Comparison of ENCODE assay signal across 23 mouse cellular contexts in genomic region chr4:97431239-97431638, GRCm38 (mm10).
A peak's percentile ranks its signal among the peaks of the same experiment; 100 is the strongest.
DNase-seq lines count a peak whose midpoint lies in the region; ATAC-seq lines count a peak whose summit lies in the region.
"Had no signal": no experiment of that assay in that cellular context is flagged by ENCODE, and none has a peak within 500 bp of the region (broad histone marks: within the 10 kb centered on the region; RNA-seq: fewer than 3 reads in every experiment).

No protein-coding gene starts in this region.

- ATAC-seq in forebrain, embryonic 14.5 days, result no peak
- ATAC-seq in forebrain, embryonic 11.5 days (replicated peaks; ENCODE audit: low FRiP score), result no peak
- peak; percentile 52; the same call in 1 of the 2 replicates for ATAC-seq in hindbrain, embryonic 16.5 days
- ATAC-seq in hindbrain, embryonic 12.5 days (ENCODE audit: low FRiP score), result no peak
- ATAC-seq in midbrain, embryonic 12.5 days (ENCODE audit: low FRiP score, low read depth), result peak; percentile 60
- no peak for ATAC-seq in midbrain, embryonic 16.5 days
- no peak for ATAC-seq in midbrain, embryonic 14.5 days (ENCODE audit: low FRiP score, low TSS enrichment)
- ATAC-seq: activated CD4-positive, CD25-positive, alpha-beta regulatory T cell, adult 4 months; forebrain, embryonic 13.5 days; intestine, postnatal 0 days had no signal

- H3K9ac ChIP-seq in forebrain, embryonic 14.5 days (ENCODE audit: low read length), result no peak overlapping the region
- H3K9ac ChIP-seq in forebrain, embryonic 11.5 days (ENCODE audit: low read length), result no peak overlapping the region
- no peak overlapping the region for H3K9ac ChIP-seq in hindbrain, embryonic 16.5 days (ENCODE audit: low read depth, low read length)
- no peak overlapping the region for H3K9ac ChIP-seq in hindbrain, embryonic 12.5 days
- H3K9ac ChIP-seq in midbrain, embryonic 12.5 days (replicated peaks), result no peak overlapping the region
- no peak overlapping the region for H3K9ac ChIP-seq in midbrain, embryonic 16.5 days (ENCODE audit: low read depth, low read length)
- H3K9ac ChIP-seq in midbrain, embryonic 14.5 days (replicated peaks; ENCODE audit: low read length), result no peak overlapping the region
- H3K9ac ChIP-seq: embryonic facial prominence, embryonic 13.5 days; forebrain, embryonic 13.5 days had no signal

- H3K4me3 ChIP-seq in forebrain, embryonic 14.5 days (ENCODE audit: low read depth, low read length), result no peak overlapping the region
- H3K4me3 ChIP-seq in forebrain, embryonic 11.5 days (ENCODE audit: low read depth, low read length), result no peak overlapping the region
- H3K4me3 ChIP-seq in hindbrain, embryonic 16.5 days (ENCODE audit: low read length), result no peak overlapping the region
- H3K4me3 ChIP-seq in hindbrain, embryonic 12.5 days, result no peak overlapping the region
- no peak overlapping the region for H3K4me3 ChIP-seq in midbrain, embryonic 12.5 days
- H3K4me3 ChIP-seq in midbrain, embryonic 16.5 days (ENCODE audit: low read depth, low read length), result no peak overlapping the region
- no peak overlapping the region for H3K4me3 ChIP-seq in midbrain, embryonic 14.5 days (replicated peaks; ENCODE audit: low read depth, low read length)
- H3K4me3 ChIP-seq: embryonic facial prominence, embryonic 10.5 days; embryonic facial prominence, embryonic 13.5 days; erythroblast, embryonic 14.5 days; forebrain, embryonic 13.5 days had no signal

- 28% methylated on average over 2 of the region's 2 CpGs for WGBS in forebrain, embryonic 14.5 days
- 54% methylated on average over 2 of the region's 2 CpGs for WGBS in forebrain, embryonic 11.5 days
- 40% methylated on average over 2 of the region's 2 CpGs for WGBS in hindbrain, embryonic 16.5 days
- WGBS in hindbrain, embryonic 12.5 days, result 44% methylated on average over 2 of the region's 2 CpGs
- WGBS in midbrain, embryonic 12.5 days, result 41% methylated on average over 2 of the region's 2 CpGs
- WGBS in midbrain, embryonic 16.5 days, result 26% methylated on average over 2 of the region's 2 CpGs
- 28% methylated on average over 2 of the region's 2 CpGs for WGBS in midbrain, embryonic 14.5 days

- H3K4me2 ChIP-seq in forebrain, embryonic 14.5 days (ENCODE audit: low read length), result no peak overlapping the region
- no peak overlapping the region for H3K4me2 ChIP-seq in forebrain, embryonic 11.5 days (ENCODE audit: low read depth, low read length, severe bottlenecking)
- H3K4me2 ChIP-seq in hindbrain, embryonic 16.5 days (ENCODE audit: low read length), result no peak overlapping the region
- H3K4me2 ChIP-seq in hindbrain, embryonic 12.5 days (replicated peaks), result no peak overlapping the region
- H3K4me2 ChIP-seq in midbrain, embryonic 12.5 days (replicated peaks), result no peak overlapping the region
- H3K4me2 ChIP-seq in midbrain, embryonic 16.5 days (ENCODE audit: low read length), result no peak overlapping the region
- no peak overlapping the region for H3K4me2 ChIP-seq in midbrain, embryonic 14.5 days (ENCODE audit: low read length)
- H3K4me2 ChIP-seq: embryonic facial prominence, embryonic 13.5 days; forebrain, embryonic 13.5 days; heart, embryonic 11.5 days had no signal

- peak; percentile 26 for DNase-seq in forebrain, embryonic 14.5 days (ENCODE audit: low spot score)
- DNase-seq in forebrain, embryonic 11.5 days (ENCODE audit: low spot score), result no peak
- peak; percentile 33 for DNase-seq in midbrain, embryonic 14.5 days
- DNase-seq in urinary bladder, postnatal 4 days (ENCODE audit: low spot score in 2 of 2), result no peak
- DNase-seq: adrenal gland, adult 8-10 months; adrenal gland, postnatal 25 days; cerebellum, adult 11 months; cerebellum, adult 2 months; cerebellum, adult 9-11 months; cerebellum, postnatal 25 days; gastrocnemius, postnatal 10 days; heart, adult 11 months had no signal

- H3K27ac ChIP-seq in forebrain, embryonic 14.5 days (ENCODE audit: low read depth, low read length), result no peak overlapping the region
- H3K27ac ChIP-seq in forebrain, embryonic 11.5 days (ENCODE audit: low read depth, low read length), result no peak overlapping the region
- H3K27ac ChIP-seq in hindbrain, embryonic 16.5 days (ENCODE audit: low read depth, low read length), result no peak overlapping the region
- no peak overlapping the region for H3K27ac ChIP-seq in hindbrain, embryonic 12.5 days
- no peak overlapping the region for H3K27ac ChIP-seq in midbrain, embryonic 12.5 days (replicated peaks)
- H3K27ac ChIP-seq in midbrain, embryonic 16.5 days (ENCODE audit: low read length), result no peak overlapping the region
- no peak overlapping the region for H3K27ac ChIP-seq in midbrain, embryonic 14.5 days (replicated peaks; ENCODE audit: low read depth, low read length)
- H3K27ac ChIP-seq: embryonic facial prominence, embryonic 10.5 days; embryonic facial prominence, embryonic 13.5 days; forebrain, embryonic 13.5 days had no signal

- H3K9me3 ChIP-seq in forebrain, embryonic 14.5 days (replicated peaks; ENCODE audit: control insufficient read depth, low read length), result no peaks in the 10 kb centered on the region
- H3K9me3 ChIP-seq in forebrain, embryonic 11.5 days (ENCODE audit: control insufficient read depth, low read length), result no peaks in the 10 kb centered on the region
- H3K9me3 ChIP-seq in hindbrain, embryonic 16.5 days (ENCODE audit: control insufficient read depth, low read length), result no peaks in the 10 kb centered on the region
- no peaks in the 10 kb centered on the region for H3K9me3 ChIP-seq in hindbrain, embryonic 12.5 days (replicated peaks)
- no peaks in the 10 kb centered on the region for H3K9me3 ChIP-seq in midbrain, embryonic 12.5 days
- no peaks in the 10 kb centered on the region for H3K9me3 ChIP-seq in midbrain, embryonic 16.5 days (replicated peaks; ENCODE audit: control insufficient read depth, low read length, poor library complexity, severe bottlenecking)
- no peaks in the 10 kb centered on the region for H3K9me3 ChIP-seq in midbrain, embryonic 14.5 days (ENCODE audit: control insufficient read depth, low read length)
- H3K9me3 ChIP-seq: embryonic facial prominence, embryonic 10.5 days; embryonic facial prominence, embryonic 13.5 days; forebrain, embryonic 13.5 days had no signal

- no peaks in the 10 kb centered on the region for H3K4me1 ChIP-seq in forebrain, embryonic 14.5 days (ENCODE audit: control insufficient read depth, insufficient read depth, low read length)
- H3K4me1 ChIP-seq in forebrain, embryonic 11.5 days (replicated peaks; ENCODE audit: control insufficient read depth, insufficient read depth, low read length), result no peaks in the 10 kb centered on the region
- H3K4me1 ChIP-seq in hindbrain, embryonic 16.5 days (ENCODE audit: control insufficient read depth, insufficient read depth, low read depth, low read length), result no peaks in the 10 kb centered on the region
- 0 out of 2 replicates have a peak, but pooled peaks cover 3% of the 10 kb centered on the region for H3K4me1 ChIP-seq in hindbrain, embryonic 12.5 days
- peaks cover 5% of the 10 kb centered on the region; the same call in 1 of the 2 replicates for H3K4me1 ChIP-seq in midbrain, embryonic 12.5 days
- 0 out of 2 replicates have a peak, but pooled peaks cover 2% of the 10 kb centered on the region for H3K4me1 ChIP-seq in midbrain, embryonic 16.5 days (ENCODE audit: control insufficient read depth, insufficient read depth, low read length)
- H3K4me1 ChIP-seq in midbrain, embryonic 14.5 days (ENCODE audit: control insufficient read depth, insufficient read depth, low read length), result no peaks in the 10 kb centered on the region
- H3K4me1 ChIP-seq: embryonic facial prominence, embryonic 10.5 days; embryonic facial prominence, embryonic 13.5 days had no signal

- H3K27me3 ChIP-seq in forebrain, embryonic 14.5 days (replicated peaks; ENCODE audit: control insufficient read depth, insufficient read depth, low read length), result no peaks in the 10 kb centered on the region
- H3K27me3 ChIP-seq in forebrain, embryonic 11.5 days (ENCODE audit: control insufficient read depth, insufficient read depth, low read length), result no peaks in the 10 kb centered on the region
- no peaks in the 10 kb centered on the region for H3K27me3 ChIP-seq in hindbrain, embryonic 16.5 days (replicated peaks; ENCODE audit: control insufficient read depth, insufficient read depth, low read length)
- no peaks in the 10 kb centered on the region for H3K27me3 ChIP-seq in hindbrain, embryonic 12.5 days
- no peaks in the 10 kb centered on the region for H3K27me3 ChIP-seq in midbrain, embryonic 12.5 days
- no peaks in the 10 kb centered on the region for H3K27me3 ChIP-seq in midbrain, embryonic 16.5 days (ENCODE audit: control insufficient read depth, insufficient read depth, low read depth, low read length)
- H3K27me3 ChIP-seq in midbrain, embryonic 14.5 days (ENCODE audit: control insufficient read depth, insufficient read depth, low read length), result no peaks in the 10 kb centered on the region
- H3K27me3 ChIP-seq: embryonic facial prominence, embryonic 13.5 days; forebrain, embryonic 13.5 days had no signal

- no peaks in the 10 kb centered on the region for H3K36me3 ChIP-seq in forebrain, embryonic 14.5 days (ENCODE audit: control insufficient read depth, insufficient read depth, low read length)
- H3K36me3 ChIP-seq in forebrain, embryonic 11.5 days (ENCODE audit: control insufficient read depth, insufficient read depth, low read length), result no peaks in the 10 kb centered on the region
- no peaks in the 10 kb centered on the region for H3K36me3 ChIP-seq in hindbrain, embryonic 16.5 days (ENCODE audit: control insufficient read depth, insufficient read depth, low read length)
- H3K36me3 ChIP-seq in hindbrain, embryonic 12.5 days, result no peaks in the 10 kb centered on the region
- H3K36me3 ChIP-seq in midbrain, embryonic 12.5 days, result no peaks in the 10 kb centered on the region
- H3K36me3 ChIP-seq in midbrain, embryonic 16.5 days (ENCODE audit: control insufficient read depth, insufficient read depth, low read length), result no peaks in the 10 kb centered on the region
- H3K36me3 ChIP-seq in midbrain, embryonic 14.5 days (ENCODE audit: control insufficient read depth, insufficient read depth, low read length), result no peaks in the 10 kb centered on the region
- H3K36me3 ChIP-seq: embryonic facial prominence, embryonic 10.5 days; embryonic facial prominence, embryonic 13.5 days had no signal

Comparison
In these comparisons a context has a peak if more than half of its experiments do, and no peak if none do; other contexts are left out.
1. ATAC-seq: peak in hindbrain, embryonic 16.5 days (single experiment) and midbrain, embryonic 12.5 days (single experiment); none in forebrain, embryonic 14.5 days (single experiment), forebrain, embryonic 11.5 days (single experiment), hindbrain, embryonic 12.5 days (single experiment), midbrain, embryonic 16.5 days (single experiment) and midbrain, embryonic 14.5 days (single experiment).
2. DNase-seq: peak in forebrain, embryonic 14.5 days (single experiment) and midbrain, embryonic 14.5 days (single experiment); none in forebrain, embryonic 11.5 days (single experiment) and urinary bladder, postnatal 4 days (0 of 2).